In genomic region chr9:83664951-83665350, GRCm38 (mm10) we compare ENCODE assay signal across 9 mouse cellular contexts.
DNase-seq lines count a peak whose midpoint lies in the region; ATAC-seq and TF ChIP-seq lines count a peak whose summit lies in the region.
"Had no signal": no experiment of that assay in that cellular context is flagged by ENCODE, and none has a peak within 500 bp of the region (broad histone marks: within the 10 kb centered on the region; RNA-seq: fewer than 3 reads in every experiment).

No protein-coding gene starts in this region.

- ATAC-seq in lung, embryonic 14.5 days (ENCODE audit: insufficient read depth) = peak; percentile 73; the same call in 1 of the 2 replicates
- peak; percentile 20 for ATAC-seq in forebrain, embryonic 13.5 days
- peak; percentile 58 for ATAC-seq in intestine, embryonic 16.5 days
- ATAC-seq in neural tube, embryonic 15.5 days (ENCODE audit: low FRiP score) = peak; percentile 1; the same call in 1 of the 2 replicates
- ATAC-seq: Patski had no signal

- peak; percentile 59 for DNase-seq in lung, embryonic 14.5 days
- DNase-seq in lung, postnatal 10 days = no peak
- DNase-seq in thymus, adult 2 months = no peak
- no peak for DNase-seq in spleen, adult 18-20 months
- DNase-seq in kidney, postnatal 36 days = no peak

- peak overlapping the region; percentile 51 for H3K9ac ChIP-seq in lung, embryonic 14.5 days
- peak overlapping the region; percentile 64 for H3K9ac ChIP-seq in forebrain, embryonic 13.5 days
- H3K9ac ChIP-seq in intestine, embryonic 16.5 days (ENCODE audit: low read depth, low read length) = no peak overlapping the region
- peak overlapping the region; percentile 51; the same call in 1 of the 2 replicates for H3K9ac ChIP-seq in neural tube, embryonic 15.5 days (replicated peaks)

- H3K36me3 ChIP-seq in lung, embryonic 14.5 days (ENCODE audit: insufficient read depth) = no peaks in the 10 kb centered on the region
- H3K36me3 ChIP-seq in forebrain, embryonic 13.5 days (ENCODE audit: poor library complexity, severe bottlenecking) = no peaks in the 10 kb centered on the region
- H3K36me3 ChIP-seq in intestine, embryonic 16.5 days (ENCODE audit: control insufficient read depth, insufficient read depth, low read length) = no peaks in the 10 kb centered on the region
- H3K36me3 ChIP-seq in neural tube, embryonic 15.5 days = no peaks in the 10 kb centered on the region
- no peaks in the 10 kb centered on the region for H3K36me3 ChIP-seq in thymus, adult 2 months (ENCODE audit: control insufficient read depth, insufficient read depth, low read length)

- H3K9me3 ChIP-seq in lung, embryonic 14.5 days (ENCODE audit: low read depth, low read length) = no peaks in the 10 kb centered on the region
- peaks cover 3% of the 10 kb centered on the region; the same call in 1 of the 2 replicates for H3K9me3 ChIP-seq in forebrain, embryonic 13.5 days (replicated peaks)
- no peaks in the 10 kb centered on the region for H3K9me3 ChIP-seq in intestine, embryonic 16.5 days (ENCODE audit: control insufficient read depth, low read length)
- H3K9me3 ChIP-seq in neural tube, embryonic 15.5 days (replicated peaks) = no peaks in the 10 kb centered on the region

- peak overlapping the region; percentile 75 for H3K4me2 ChIP-seq in lung, embryonic 14.5 days
- H3K4me2 ChIP-seq in forebrain, embryonic 13.5 days = peak overlapping the region; percentile 59
- peak overlapping the region; percentile 65 for H3K4me2 ChIP-seq in intestine, embryonic 16.5 days (ENCODE audit: low read depth, low read length)
- H3K4me2 ChIP-seq in neural tube, embryonic 15.5 days = peak overlapping the region; percentile 59

- peak overlapping the region; percentile 43 for H3K4me3 ChIP-seq in lung, embryonic 14.5 days (ENCODE audit: low read depth, low read length)
- H3K4me3 ChIP-seq in forebrain, embryonic 13.5 days = peak overlapping the region; percentile 41
- H3K4me3 ChIP-seq in intestine, embryonic 16.5 days (ENCODE audit: low read length) = peak overlapping the region; percentile 39; the same call in 1 of the 2 replicates
- peak overlapping the region; percentile 41 for H3K4me3 ChIP-seq in neural tube, embryonic 15.5 days (replicated peaks)
- H3K4me3 ChIP-seq in thymus, adult 2 months (ENCODE audit: control insufficient read depth, insufficient read depth, low read length) = no peak overlapping the region

- peak overlapping the region; percentile 30; the same call in 1 of the 2 replicates for H3K27ac ChIP-seq in lung, embryonic 14.5 days (ENCODE audit: low read depth)
- peak overlapping the region; percentile 81 for H3K27ac ChIP-seq in forebrain, embryonic 13.5 days
- H3K27ac ChIP-seq in intestine, embryonic 16.5 days (ENCODE audit: low read length) = no peak overlapping the region
- peak overlapping the region; percentile 82 for H3K27ac ChIP-seq in neural tube, embryonic 15.5 days (replicated peaks)
- no peak overlapping the region for H3K27ac ChIP-seq in thymus, adult 2 months (ENCODE audit: control insufficient read depth, insufficient read depth, low read length)

- H3K27me3 ChIP-seq in lung, embryonic 14.5 days (ENCODE audit: insufficient read depth, low read length) = no peaks in the 10 kb centered on the region
- H3K27me3 ChIP-seq in forebrain, embryonic 13.5 days = no peaks in the 10 kb centered on the region
- no peaks in the 10 kb centered on the region for H3K27me3 ChIP-seq in intestine, embryonic 16.5 days (replicated peaks; ENCODE audit: control insufficient read depth, insufficient read depth, low read length)
- no peaks in the 10 kb centered on the region for H3K27me3 ChIP-seq in neural tube, embryonic 15.5 days (replicated peaks)
- H3K27me3 ChIP-seq in thymus, adult 2 months (ENCODE audit: control insufficient read depth, insufficient read depth, low read length) = no peaks in the 10 kb centered on the region; the same call in 1 of the 2 replicates

- no peaks in the 10 kb centered on the region for H3K4me1 ChIP-seq in lung, embryonic 14.5 days (ENCODE audit: insufficient read depth)
- peaks cover 15% of the 10 kb centered on the region; the same call in 1 of the 2 replicates for H3K4me1 ChIP-seq in forebrain, embryonic 13.5 days
- H3K4me1 ChIP-seq in intestine, embryonic 16.5 days (ENCODE audit: control insufficient read depth, insufficient read depth, low read length) = no peaks in the 10 kb centered on the region
- peaks cover 11% of the 10 kb centered on the region for H3K4me1 ChIP-seq in neural tube, embryonic 15.5 days
- no peaks in the 10 kb centered on the region for H3K4me1 ChIP-seq in thymus, adult 2 months (replicated peaks; ENCODE audit: control insufficient read depth, insufficient read depth, low read length)

- WGBS in lung, embryonic 14.5 days = 18% methylated on average over 8 of the region's 8 CpGs
- WGBS in forebrain, embryonic 13.5 days = 14% methylated on average over 8 of the region's 8 CpGs
- WGBS in intestine, embryonic 16.5 days = 34% methylated on average over 8 of the region's 8 CpGs
- 32% methylated on average over 8 of the region's 8 CpGs for WGBS in neural tube, embryonic 15.5 days
- 86% methylated on average over 8 of the region's 8 CpGs for WGBS in thymus, adult 2 months

- TF ChIP-seq POLR2A in thymus, adult 2 months (IDR thresholded peaks at IDR 0.05; ENCODE audit: control insufficient read depth, extremely low read depth, insufficient read depth, low read length, poor library complexity) = no peak

- TF ChIP-seq CTCF in lung, embryonic 14.5 days (IDR thresholded peaks at IDR 0.05; ENCODE audit: low read depth) = no peak
- no peak for TF ChIP-seq CTCF in thymus, adult 2 months (IDR thresholded peaks at IDR 0.05; ENCODE audit: borderline replicate concordance, control insufficient read depth, extremely low read depth, insufficient read depth, low read length, poor library complexity)

Comparison
In these comparisons a context has a peak if more than half of its experiments do, and no peak if none do; other contexts are left out.
1. ATAC-seq: peak in every context shown above with its lines; median percentile 73 in lung, embryonic 14.5 days; 58 in intestine, embryonic 16.5 days; 20 in forebrain, embryonic 13.5 days; 1 in neural tube, embryonic 15.5 days.
2. H3K27ac ChIP-seq: peak in lung, embryonic 14.5 days (single experiment), forebrain, embryonic 13.5 days (single experiment) and neural tube, embryonic 15.5 days (single experiment); none in intestine, embryonic 16.5 days (single experiment) and thymus, adult 2 months (single experiment).
3. Peak in every context shown above with its lines, with median percentiles within 50 percentile points of each other: H3K4me2 ChIP-seq.